21 mouse cellular contexts compared by ENCODE assay signal in genomic region chr3:138479489-138479888, GRCm38 (mm10). TPM values are rescaled to one million over a fixed set of nuclear protein-coding genes. Genes with fewer than 3 reads are reported as not detected.
DNase-seq lines count a peak whose midpoint lies in the region; ATAC-seq lines count a peak whose summit lies in the region.
"Had no signal": no experiment of that assay in that cellular context is flagged by ENCODE, and none has a peak within 500 bp of the region (broad histone marks: within the 10 kb centered on the region; RNA-seq: fewer than 3 reads in every experiment).

No protein-coding gene starts in this region.

- WGBS in liver, embryonic 11.5 days, result 81% methylated on average over 8 of the region's 8 CpGs
- WGBS in liver, embryonic 16.5 days (ENCODE audit: insufficient replicate concordance), result 51% methylated on average over 8 of the region's 8 CpGs
- WGBS in embryonic facial prominence, embryonic 10.5 days, result 94% methylated on average over 8 of the region's 8 CpGs

- no peak overlapping the region for H3K27ac ChIP-seq in liver, embryonic 11.5 days (ENCODE audit: low read depth, low read length)
- no peak overlapping the region for H3K27ac ChIP-seq in liver, embryonic 16.5 days (ENCODE audit: low read length)
- no peak overlapping the region for H3K27ac ChIP-seq in embryonic facial prominence, embryonic 10.5 days (replicated peaks)
- H3K27ac ChIP-seq: forebrain, embryonic 10.5 days; gastrocnemius, adult 2 months; heart, embryonic 10.5 days; heart, embryonic 15.5 days; hindbrain, embryonic 13.5 days had no signal

- no peak overlapping the region for H3K4me2 ChIP-seq in liver, embryonic 11.5 days
- H3K4me2 ChIP-seq in liver, embryonic 16.5 days (ENCODE audit: low read depth, low read length), result no peak overlapping the region
- H3K4me2 ChIP-seq: heart, embryonic 15.5 days; hindbrain, embryonic 13.5 days had no signal

- no peak for DNase-seq in liver, embryonic 11.5 days (ENCODE audit: low spot score)
- DNase-seq in liver, result no peak
- no peak for DNase-seq in embryonic facial prominence, embryonic 10.5 days (ENCODE audit: low spot score)
- DNase-seq in cerebellum, adult 11-12 months, result no peak
- DNase-seq in lung, postnatal 10 days, result no peak
- DNase-seq: adrenal gland, adult 2 months; adrenal gland, postnatal 25 days; cerebellum, adult 9-10 months; cerebellum, postnatal 25 days; gastrocnemius, adult 2 months; gastrocnemius, postnatal 25 days; heart, adult 18-20 months; heart, postnatal 14 days had no signal

- no peaks in the 10 kb centered on the region for H3K27me3 ChIP-seq in liver, embryonic 11.5 days (replicated peaks; ENCODE audit: control insufficient read depth, insufficient read depth, low read length)
- no peaks in the 10 kb centered on the region for H3K27me3 ChIP-seq in liver, embryonic 16.5 days (ENCODE audit: control insufficient read depth, insufficient read depth, low read depth, low read length)
- H3K27me3 ChIP-seq in embryonic facial prominence, embryonic 10.5 days (replicated peaks; ENCODE audit: low read depth, poor library complexity, severe bottlenecking), result no peaks in the 10 kb centered on the region
- H3K27me3 ChIP-seq: heart, embryonic 15.5 days; hindbrain, embryonic 13.5 days; Patski had no signal

- 0 out of 2 replicates have a peak, but pooled peaks cover under 1% of the 10 kb centered on the region for H3K9me3 ChIP-seq in liver, embryonic 11.5 days (ENCODE audit: control insufficient read depth, low read length)
- H3K9me3 ChIP-seq in liver, embryonic 16.5 days (replicated peaks; ENCODE audit: control insufficient read depth, low read length), result no peaks in the 10 kb centered on the region
- H3K9me3 ChIP-seq in embryonic facial prominence, embryonic 10.5 days, result no peaks in the 10 kb centered on the region
- H3K9me3 ChIP-seq: heart, embryonic 10.5 days; heart, embryonic 15.5 days; hindbrain, embryonic 13.5 days had no signal

- H3K4me3 ChIP-seq in liver, embryonic 11.5 days (ENCODE audit: low read depth, low read length), result no peak overlapping the region
- H3K4me3 ChIP-seq in liver, embryonic 16.5 days (ENCODE audit: low read depth, low read length), result no peak overlapping the region
- no peak overlapping the region for H3K4me3 ChIP-seq in embryonic facial prominence, embryonic 10.5 days
- H3K4me3 ChIP-seq: forebrain, embryonic 10.5 days; gastrocnemius, adult 2 months; heart, embryonic 10.5 days; heart, embryonic 15.5 days; hindbrain, embryonic 13.5 days had no signal

- H3K9ac ChIP-seq in liver, embryonic 11.5 days (ENCODE audit: low read depth, low read length), result no peak overlapping the region
- H3K9ac ChIP-seq in liver, embryonic 16.5 days (ENCODE audit: low read depth, low read length), result no peak overlapping the region
- H3K9ac ChIP-seq: heart, embryonic 15.5 days; hindbrain, embryonic 13.5 days had no signal

- peaks cover 12% of the 10 kb centered on the region for H3K4me1 ChIP-seq in liver, embryonic 11.5 days (replicated peaks; ENCODE audit: control insufficient read depth, insufficient read depth, low read length)
- H3K4me1 ChIP-seq in liver, embryonic 16.5 days (ENCODE audit: control insufficient read depth, low read depth, low read length), result peaks cover 11% of the 10 kb centered on the region
- H3K4me1 ChIP-seq in embryonic facial prominence, embryonic 10.5 days, result no peaks in the 10 kb centered on the region
- H3K4me1 ChIP-seq: heart, embryonic 10.5 days had no signal

- peak; percentile 68 for ATAC-seq in liver, embryonic 11.5 days (replicated peaks; ENCODE audit: low FRiP score)
- peak; percentile 50; the same call in 1 of the 2 replicates for ATAC-seq in erythroid progenitor cell, adult 5-6 weeks (replicated peaks; ENCODE audit: low FRiP score, poor library complexity, severe bottlenecking)
- peak; percentile 60 for ATAC-seq in liver, embryonic 16.5 days (ENCODE audit: low read depth)
- ATAC-seq: forebrain, embryonic 14.5 days; Patski had no signal

- peaks cover 17% of the 10 kb centered on the region for H3K36me3 ChIP-seq in liver, embryonic 11.5 days (ENCODE audit: control insufficient read depth, insufficient read depth, low read length)
- peaks cover 4% of the 10 kb centered on the region for H3K36me3 ChIP-seq in liver, embryonic 16.5 days (ENCODE audit: control insufficient read depth, insufficient read depth)
- peaks cover 76% of the 10 kb centered on the region for H3K36me3 ChIP-seq in embryonic facial prominence, embryonic 10.5 days (replicated peaks)

RNA-seq across cellular contexts. Expression of gene Metap1, which starts 9.8 kb away (rescaled TPM):
- 51.8 and 54.1 TPM in 2 replicates for polyA plus RNA-seq in liver, embryonic 11.5 days (2014; fragmentation: Nextera tagmentation; extraction: Ambion mirVana)
- total RNA-seq in erythroid progenitor cell, adult 5-6 weeks (2015; ENCODE audit: low replicate concordance), result 32.7 and 39.3 TPM in 2 replicates
- total RNA-seq in erythroid progenitor cell, adult 5-6 weeks (2017; ENCODE audit: low replicate concordance), result 29.7 and 40.6 TPM in 2 replicates
- polyA plus RNA-seq in liver, embryonic 16.5 days (2015; fragmentation: Nextera tagmentation; extraction: Ambion mirVana), result 19.0 and 21.2 TPM in 2 replicates
- 46.2 and 48.8 TPM in 2 replicates for polyA plus RNA-seq in embryonic facial prominence, embryonic 10.5 days (2016; fragmentation: Nextera tagmentation; extraction: Ambion mirVana)

RNA-seq across cellular contexts. Expression of gene Adh5, which starts 36.6 kb away (rescaled TPM):
- polyA plus RNA-seq in liver, embryonic 11.5 days (2014; fragmentation: Nextera tagmentation; extraction: Ambion mirVana), result 176 and 184 TPM in 2 replicates
- total RNA-seq in erythroid progenitor cell, adult 5-6 weeks (2015; ENCODE audit: low replicate concordance), result 15.1 and 28.5 TPM in 2 replicates
- 12.1 and 19.9 TPM in 2 replicates for total RNA-seq in erythroid progenitor cell, adult 5-6 weeks (2017; ENCODE audit: low replicate concordance)
- 178 and 180 TPM in 2 replicates for polyA plus RNA-seq in liver, embryonic 16.5 days (2015; fragmentation: Nextera tagmentation; extraction: Ambion mirVana)
- polyA plus RNA-seq in embryonic facial prominence, embryonic 10.5 days (2016; fragmentation: Nextera tagmentation; extraction: Ambion mirVana), result 260 and 265 TPM in 2 replicates

RNA-seq across cellular contexts. Expression of gene Eif4e, which starts 46.5 kb away (rescaled TPM):
- polyA plus RNA-seq in liver, embryonic 11.5 days (2014; fragmentation: Nextera tagmentation; extraction: Ambion mirVana), result 442 and 454 TPM in 2 replicates
- 129 and 176 TPM in 2 replicates for total RNA-seq in erythroid progenitor cell, adult 5-6 weeks (2015; ENCODE audit: low replicate concordance)
- 97.2 and 160 TPM in 2 replicates for total RNA-seq in erythroid progenitor cell, adult 5-6 weeks (2017; ENCODE audit: low replicate concordance)
- polyA plus RNA-seq in liver, embryonic 16.5 days (2015; fragmentation: Nextera tagmentation; extraction: Ambion mirVana), result 133 and 145 TPM in 2 replicates
- polyA plus RNA-seq in embryonic facial prominence, embryonic 10.5 days (2016; fragmentation: Nextera tagmentation; extraction: Ambion mirVana), result 529 and 534 TPM in 2 replicates
